Mouse (Mus musculus): Measurements from ENCODE around the gene Celsr1.

GRCm38 (mm10) chr15:86056221-86056760 is 22.7 kb upstream of the Celsr1 start:
- TF ChIP-seq EP300 (IDR thresholded peaks at IDR 0.05; ENCODE audit: insufficient read depth, low read depth, low read length) (peak; percentile 35; the same call in 1 of the 2 replicates), CTCF (IDR thresholded peaks at IDR 0.05) (no peak)

Measured in heart, adult 2 months (tissue).